Mouse (Mus musculus): ENCODE data around the gene Olfr1499. TPM values are rescaled to one million over a fixed set of nuclear protein-coding genes. Genes with fewer than 3 reads are reported as not detected.

Olfr1499 gene
- polyA plus RNA-seq, 1 experiment from 2014 or later: not detected

Other genes with a start within 250 kb of the Olfr1499 start
- not detected in 2 replicates for gene Olfr1484, start 235.9 kb downstream of the Olfr1499 start, polyA plus RNA-seq (2016; fragmentation: Nextera tagmentation; extraction: Ambion mirVana)
- gene Olfr1487, start 202.1 kb downstream of the Olfr1499 start, polyA plus RNA-seq (2016; fragmentation: Nextera tagmentation; extraction: Ambion mirVana): not detected in 2 replicates
- not detected in 2 replicates for gene Olfr1489, start 187.8 kb downstream of the Olfr1499 start, polyA plus RNA-seq (2016; fragmentation: Nextera tagmentation; extraction: Ambion mirVana)
- gene Olfr1490, start 168.4 kb downstream of the Olfr1499 start, polyA plus RNA-seq (2016; fragmentation: Nextera tagmentation; extraction: Ambion mirVana): not detected in 2 replicates
- not detected in 2 replicates for gene Olfr1491, start 122.2 kb downstream of the Olfr1499 start, polyA plus RNA-seq (2016; fragmentation: Nextera tagmentation; extraction: Ambion mirVana)
- not detected in 2 replicates for gene Olfr1493-ps1, start 96.2 kb downstream of the Olfr1499 start, polyA plus RNA-seq (2016; fragmentation: Nextera tagmentation; extraction: Ambion mirVana)
- not detected in 2 replicates for gene Olfr1494, start 79.7 kb downstream of the Olfr1499 start, polyA plus RNA-seq (2016; fragmentation: Nextera tagmentation; extraction: Ambion mirVana)
- not detected in 2 replicates for gene Olfr1495, start 54.8 kb downstream of the Olfr1499 start, polyA plus RNA-seq (2016; fragmentation: Nextera tagmentation; extraction: Ambion mirVana)
- gene Olfr1496, start 41.6 kb downstream of the Olfr1499 start, polyA plus RNA-seq (2016; fragmentation: Nextera tagmentation; extraction: Ambion mirVana): not detected in 2 replicates
- gene Olfr1497, start 21.2 kb downstream of the Olfr1499 start, polyA plus RNA-seq (2016; fragmentation: Nextera tagmentation; extraction: Ambion mirVana): not detected in 2 replicates
- not detected in 2 replicates for gene Olfr1500, start 11.0 kb upstream of the Olfr1499 start, polyA plus RNA-seq (2016; fragmentation: Nextera tagmentation; extraction: Ambion mirVana)
- gene Olfr1501, start 31.2 kb upstream of the Olfr1499 start, polyA plus RNA-seq (2016; fragmentation: Nextera tagmentation; extraction: Ambion mirVana): not detected in 2 replicates
- not detected in 2 replicates for gene Olfr1502, start 42.3 kb upstream of the Olfr1499 start, polyA plus RNA-seq (2016; fragmentation: Nextera tagmentation; extraction: Ambion mirVana)
- gene Olfr1504, start 78.5 kb upstream of the Olfr1499 start, polyA plus RNA-seq (2016; fragmentation: Nextera tagmentation; extraction: Ambion mirVana): not detected in 2 replicates
- gene Olfr1505, start 94.1 kb upstream of the Olfr1499 start, polyA plus RNA-seq (2016; fragmentation: Nextera tagmentation; extraction: Ambion mirVana): not detected in 2 replicates

Data from forebrain, embryonic 10.5 days (tissue).